Comparison of ENCODE assay signal across 14 mouse cellular contexts in the genomic region with DNA sequence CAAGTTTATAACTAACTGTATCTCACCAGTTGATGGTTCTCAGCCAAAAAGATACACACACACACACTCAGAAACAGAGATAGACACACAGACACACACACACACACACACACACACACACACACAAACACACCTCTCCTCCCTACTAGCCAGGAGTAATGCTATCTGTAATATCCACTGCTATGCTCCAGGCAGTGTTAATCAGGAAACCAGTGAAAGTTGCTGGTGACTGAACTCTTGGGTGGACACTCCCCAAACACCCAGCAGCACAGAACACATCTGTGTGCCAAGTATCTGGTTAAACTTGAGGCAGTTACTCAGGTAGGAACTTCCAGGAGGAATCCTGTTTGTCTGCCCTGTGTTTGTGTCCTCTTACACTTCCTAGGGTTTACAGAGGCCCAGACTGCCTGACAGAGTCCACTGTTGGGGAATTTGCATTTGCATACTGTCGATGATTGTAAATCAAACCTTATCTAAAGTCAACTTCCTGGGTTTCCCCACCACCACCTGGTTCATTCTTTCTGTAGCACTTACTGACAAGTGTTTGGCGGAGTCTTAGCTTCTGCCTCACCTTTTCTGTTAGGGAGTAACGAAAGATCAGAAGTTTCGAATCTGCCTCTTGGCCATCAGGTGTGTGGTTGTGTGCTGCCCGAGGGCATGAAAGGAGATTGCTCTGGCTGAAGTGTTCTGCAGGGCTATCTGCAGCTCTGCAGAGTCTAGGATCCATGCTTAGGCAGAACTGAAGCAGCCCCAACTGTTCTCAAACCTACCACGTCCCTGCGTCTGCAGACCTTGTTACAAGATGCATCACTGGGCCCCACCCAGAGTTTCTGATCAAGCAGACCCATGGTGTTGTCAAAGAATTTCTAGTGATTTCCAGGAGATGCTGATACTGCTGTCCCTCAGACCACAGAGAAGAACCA.
DNase-seq lines count a peak whose midpoint lies in the region; ATAC-seq and TF ChIP-seq lines count a peak whose summit lies in the region.
"Had no signal": no experiment of that assay in that cellular context is flagged by ENCODE, and none has a peak within 500 bp of the region (broad histone marks: within the 10 kb centered on the region; RNA-seq: fewer than 3 reads in every experiment).

No protein-coding gene starts in this region.

- ATAC-seq in lung, postnatal 0 days, result peak; percentile 58
- ATAC-seq in liver, embryonic 16.5 days (ENCODE audit: low read depth), result peak; percentile 70
- peak; percentile 80 for ATAC-seq in stomach, postnatal 0 days (ENCODE audit: low FRiP score, low TSS enrichment)
- ATAC-seq in hindbrain, embryonic 13.5 days (ENCODE audit: low FRiP score), result no peak

- no peak for TF ChIP-seq CTCF in gastrocnemius, adult 2 months (IDR thresholded peaks at IDR 0.05)
- TF ChIP-seq CTCF in lung, postnatal 0 days (IDR thresholded peaks at IDR 0.05), result no peak
- no peak for TF ChIP-seq CTCF in stomach, postnatal 0 days (IDR thresholded peaks at IDR 0.05; ENCODE audit: low read depth)

- intact Hi-C loops in gastrocnemius, adult 2 months (cut with DNase I), result no loop called here
- intact Hi-C loops in left cerebral cortex, postnatal 25 days (cut with DNase I), result no loop called here

- H3K9me3 ChIP-seq in lung, postnatal 0 days (ENCODE audit: low read length), result no peaks in the 10 kb centered on the region
- no peaks in the 10 kb centered on the region for H3K9me3 ChIP-seq in liver, embryonic 16.5 days (replicated peaks; ENCODE audit: control insufficient read depth, low read length)
- no peaks in the 10 kb centered on the region for H3K9me3 ChIP-seq in stomach, postnatal 0 days (ENCODE audit: control insufficient read depth, low read length)
- H3K9me3 ChIP-seq in hindbrain, embryonic 13.5 days, result no peaks in the 10 kb centered on the region
- H3K9me3 ChIP-seq: forebrain, embryonic 12.5 days; heart, embryonic 15.5 days; limb, embryonic 12.5 days had no signal

- no peaks in the 10 kb centered on the region for H3K36me3 ChIP-seq in lung, postnatal 0 days (ENCODE audit: insufficient read depth, low read length)
- H3K36me3 ChIP-seq in liver, embryonic 16.5 days (ENCODE audit: control insufficient read depth, insufficient read depth), result no peaks in the 10 kb centered on the region
- no peaks in the 10 kb centered on the region for H3K36me3 ChIP-seq in stomach, postnatal 0 days (ENCODE audit: control insufficient read depth, insufficient read depth, low read length)
- no peaks in the 10 kb centered on the region for H3K36me3 ChIP-seq in hindbrain, embryonic 13.5 days
- H3K36me3 ChIP-seq: forebrain, embryonic 12.5 days; heart, embryonic 15.5 days; limb, embryonic 12.5 days had no signal

- H3K4me2 ChIP-seq in lung, postnatal 0 days (replicated peaks; ENCODE audit: low read depth, low read length), result no peak overlapping the region
- no peak overlapping the region for H3K4me2 ChIP-seq in liver, embryonic 16.5 days (ENCODE audit: low read depth, low read length)
- no peak overlapping the region for H3K4me2 ChIP-seq in stomach, postnatal 0 days (replicated peaks; ENCODE audit: low read depth)
- no peak overlapping the region for H3K4me2 ChIP-seq in hindbrain, embryonic 13.5 days
- H3K4me2 ChIP-seq: forebrain, embryonic 12.5 days; heart, embryonic 15.5 days; limb, embryonic 12.5 days had no signal

- no peak for TF ChIP-seq EP300 in lung, postnatal 0 days (IDR thresholded peaks at IDR 0.05)
- TF ChIP-seq EP300 in stomach, postnatal 0 days (optimal IDR thresholded peaks at IDR 0.05), result no peak

- H3K4me1 ChIP-seq in lung, postnatal 0 days (ENCODE audit: insufficient read depth, low read depth, low read length), result no peaks in the 10 kb centered on the region
- H3K4me1 ChIP-seq in liver, embryonic 16.5 days (ENCODE audit: control insufficient read depth, low read depth, low read length), result peaks cover 2% of the 10 kb centered on the region
- H3K4me1 ChIP-seq in stomach, postnatal 0 days (replicated peaks; ENCODE audit: control insufficient read depth, insufficient read depth), result no peaks in the 10 kb centered on the region
- no peaks in the 10 kb centered on the region for H3K4me1 ChIP-seq in hindbrain, embryonic 13.5 days (replicated peaks)
- H3K4me1 ChIP-seq: forebrain, embryonic 12.5 days had no signal

- H3K27ac ChIP-seq in gastrocnemius, adult 2 months, result peak overlapping the region; percentile 17; the same call in 1 of the 2 replicates
- no peak overlapping the region for H3K27ac ChIP-seq in lung, postnatal 0 days (ENCODE audit: low read length)
- peak overlapping the region; percentile 48 for H3K27ac ChIP-seq in liver, embryonic 16.5 days (ENCODE audit: low read length)
- H3K27ac ChIP-seq in stomach, postnatal 0 days (replicated peaks), result no peak overlapping the region
- H3K27ac ChIP-seq in hindbrain, embryonic 13.5 days, result no peak overlapping the region
- H3K27ac ChIP-seq: forebrain, embryonic 12.5 days; heart, embryonic 15.5 days; layer of hippocampus, adult 2 months; limb, embryonic 12.5 days had no signal

- H3K27me3 ChIP-seq in lung, postnatal 0 days (replicated peaks; ENCODE audit: insufficient read depth, low read length), result no peaks in the 10 kb centered on the region
- no peaks in the 10 kb centered on the region for H3K27me3 ChIP-seq in liver, embryonic 16.5 days (ENCODE audit: control insufficient read depth, insufficient read depth, low read depth, low read length)
- H3K27me3 ChIP-seq in stomach, postnatal 0 days (ENCODE audit: control insufficient read depth, insufficient read depth, low read length), result no peaks in the 10 kb centered on the region
- no peaks in the 10 kb centered on the region for H3K27me3 ChIP-seq in hindbrain, embryonic 13.5 days
- H3K27me3 ChIP-seq: forebrain, embryonic 12.5 days; heart, embryonic 15.5 days; limb, embryonic 12.5 days had no signal

- WGBS in lung, postnatal 0 days, result 50% methylated on average over 7 of the region's 7 CpGs
- 45% methylated on average over 7 of the region's 7 CpGs for WGBS in liver, embryonic 16.5 days (ENCODE audit: insufficient replicate concordance)
- whole genome bisulfite sequencing in stomach, postnatal 0 days, result 58% methylated on average over 7 of the region's 7 CpGs
- 88% methylated on average over 7 of the region's 7 CpGs for WGBS in hindbrain, embryonic 13.5 days

- DNase-seq in gastrocnemius, adult 2 months, result no peak
- DNase-seq in gastrocnemius, adult 18-20 months (ENCODE audit: low spot score), result no peak
- peak; percentile 38 for DNase-seq in lung, postnatal 0 days (ENCODE audit: low spot score)
- no peak for DNase-seq in lung, postnatal 25 days (ENCODE audit: low spot score)
- peak; percentile 31 for DNase-seq in stomach, postnatal 0 days (ENCODE audit: low spot score)
- DNase-seq in left cerebral cortex, postnatal 25 days (ENCODE audit: low spot score in 2 of 2), result no peak
- DNase-seq: cerebellum, postnatal 25 days; thymus, postnatal 4 days had no signal

- H3K4me3 ChIP-seq in gastrocnemius, adult 2 months, result no peak overlapping the region
- H3K4me3 ChIP-seq in lung, postnatal 0 days (ENCODE audit: low read depth, low read length), result no peak overlapping the region
- H3K4me3 ChIP-seq in liver, embryonic 16.5 days (ENCODE audit: low read depth, low read length), result no peak overlapping the region
- no peak overlapping the region for H3K4me3 ChIP-seq in stomach, postnatal 0 days (ENCODE audit: low read depth, low read length)
- H3K4me3 ChIP-seq in hindbrain, embryonic 13.5 days, result no peak overlapping the region
- H3K4me3 ChIP-seq: forebrain, embryonic 12.5 days; heart, embryonic 15.5 days; layer of hippocampus, adult 2 months; limb, embryonic 12.5 days had no signal

- no peak overlapping the region for H3K9ac ChIP-seq in lung, postnatal 0 days (replicated peaks; ENCODE audit: low read depth)
- H3K9ac ChIP-seq in liver, embryonic 16.5 days (ENCODE audit: low read depth, low read length), result no peak overlapping the region
- no peak overlapping the region for H3K9ac ChIP-seq in stomach, postnatal 0 days (ENCODE audit: low read length)
- H3K9ac ChIP-seq in hindbrain, embryonic 13.5 days, result no peak overlapping the region
- H3K9ac ChIP-seq: forebrain, embryonic 12.5 days; heart, embryonic 15.5 days; limb, embryonic 12.5 days had no signal

Comparison
In these comparisons a context has a peak if more than half of its experiments do, and no peak if none do; other contexts are left out.
1. DNase-seq: peak in lung, postnatal 0 days (single experiment) and stomach, postnatal 0 days (single experiment); none in gastrocnemius, adult 2 months (single experiment), gastrocnemius, adult 18-20 months (single experiment), lung, postnatal 25 days (single experiment) and left cerebral cortex, postnatal 25 days (0 of 2).
2. H3K27ac ChIP-seq: peak in gastrocnemius, adult 2 months (single experiment) and liver, embryonic 16.5 days (single experiment); none in lung, postnatal 0 days (single experiment), stomach, postnatal 0 days (single experiment) and hindbrain, embryonic 13.5 days (single experiment).